Mouse (Mus musculus): Measurements from ENCODE around the gene Ube4b. TPM values are rescaled to one million over a fixed set of nuclear protein-coding genes. Genes with fewer than 3 reads are reported as not detected.

Gene Ube4b
- total and polyA plus RNA-seq, 3 experiments, result 28.4 to 104 (median 71.0) TPM

DNA sequence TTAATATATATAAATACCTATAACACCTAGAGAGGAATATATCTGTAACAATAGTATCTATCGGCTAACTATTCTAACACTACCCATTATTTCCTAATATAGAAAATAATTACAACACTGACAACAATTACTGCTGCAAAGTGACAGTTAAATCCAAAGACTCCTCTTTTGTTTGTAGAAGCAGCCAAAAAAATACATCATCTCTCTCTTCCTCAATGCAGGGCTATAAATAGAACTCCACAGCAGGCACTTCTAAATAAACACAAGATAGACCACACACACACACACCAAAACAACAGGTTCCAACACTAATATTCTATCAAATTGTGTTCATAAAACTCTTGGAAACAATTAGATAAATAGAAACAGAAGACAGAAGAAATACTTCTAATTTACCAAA lies 140.9 kb downstream of the Ube4b start:
- Histone ChIP-seq H3K4me3 (ENCODE audit: control insufficient read depth in 1 of 2, insufficient read depth in 1 of 2, low read depth in 2 of 2, low read length in 2 of 2) (no peak overlapping the region), H3K9me3 (replicated peaks; ENCODE audit: insufficient read depth, low read length) (no peaks in the 10 kb centered on the region), H3K27ac (ENCODE audit: control insufficient read depth, low read depth, low read length) (no peak overlapping the region), H3K4me1 (ENCODE audit: control insufficient read depth in 1 of 2, insufficient read depth in 2 of 2, low read length in 2 of 2) (peaks cover 0 to 2% of the 10 kb centered on the region in 2 experiments; a peak in 1 of 4 replicates), H3K9ac (ENCODE audit: control insufficient read depth, low read depth, low read length, poor library complexity, severe bottlenecking) (no peak overlapping the region), H3K27me3 (ENCODE audit: control insufficient read depth in 1 of 2, insufficient read depth in 2 of 2, low read length in 2 of 2) (no peaks in the 10 kb centered on the region), H3K36me3 (ENCODE audit: control insufficient read depth in 1 of 2, insufficient read depth in 2 of 2, low read length in 2 of 2) (peaks cover 0 to 2% of the 10 kb centered on the region in 2 experiments; a peak in 2 of 4 replicates), H3K79me2 (ENCODE audit: control insufficient read depth, insufficient read depth, low read length, poor library complexity) (no peaks in the 10 kb centered on the region)
- no peak for DNase-seq (ENCODE audit: low read depth, low spot score)
- no peak for TF ChIP-seq TAL1 (IDR thresholded peaks at IDR 0.05; ENCODE audit: low read length)
- no peak for TF ChIP-seq MYB (IDR thresholded peaks at IDR 0.05; ENCODE audit: low read depth, low read length)
- no peak for TF ChIP-seq POLR2AphosphoS2 (IDR thresholded peaks at IDR 0.05; ENCODE audit: low read length)
- TF ChIP-seq JUND (IDR thresholded peaks at IDR 0.05; ENCODE audit: low read depth, low read length), result no peak
- no peak for TF ChIP-seq GATA1 (IDR thresholded peaks at IDR 0.05; ENCODE audit: low read depth, low read length)
- TF ChIP-seq MAX (IDR thresholded peaks at IDR 0.05; ENCODE audit: low read length), result no peak
- no peak for TF ChIP-seq KAT2A (conservative IDR thresholded peaks at IDR 0.05; ENCODE audit: low read depth, low read length)
- no peak for TF ChIP-seq ETS1 (IDR thresholded peaks at IDR 0.05; ENCODE audit: low read depth, low read length)

DNA sequence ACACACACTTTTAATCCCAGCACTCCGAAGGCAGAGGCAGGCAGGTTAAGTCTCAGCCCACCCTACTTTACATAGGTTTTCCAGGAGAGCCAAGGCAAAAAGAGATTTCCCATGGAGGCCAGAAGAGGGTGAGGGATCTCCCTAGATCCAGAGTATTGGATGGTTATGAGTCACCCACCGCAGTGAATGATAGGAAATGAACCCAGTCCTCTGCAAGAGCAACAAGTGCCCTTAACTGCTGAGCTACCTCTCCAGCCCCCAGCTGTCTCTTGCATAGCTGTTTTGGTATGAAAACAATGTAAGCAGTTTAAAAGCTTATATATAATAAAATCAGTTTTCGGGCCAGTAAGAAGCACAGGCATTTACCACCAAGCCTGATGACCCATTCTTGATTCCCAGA lies 143.5 kb downstream of the Ube4b start:
- peaks cover 0 to 2% of the 10 kb centered on the region in 2 experiments; a peak in 2 of 4 replicates for H3K36me3 ChIP-seq (ENCODE audit: control insufficient read depth in 1 of 2, insufficient read depth in 2 of 2, low read length in 2 of 2)
- peaks cover 0 to 2% of the 10 kb centered on the region in 2 experiments; a peak in 1 of 4 replicates for H3K4me1 ChIP-seq (ENCODE audit: control insufficient read depth in 1 of 2, insufficient read depth in 2 of 2, low read length in 2 of 2)
- H3K4me3 ChIP-seq (ENCODE audit: control insufficient read depth in 1 of 2, insufficient read depth in 1 of 2, low read depth in 2 of 2, low read length in 2 of 2), result no peak overlapping the region
- H3K27me3 ChIP-seq (ENCODE audit: control insufficient read depth in 1 of 2, insufficient read depth in 2 of 2, low read length in 2 of 2), result no peaks in the 10 kb centered on the region
- TF ChIP-seq BHLHE40 (IDR thresholded peaks at IDR 0.05; ENCODE audit: borderline replicate concordance, low read depth, low read length), result no peak
- TF ChIP-seq NELFE (IDR thresholded peaks at IDR 0.05; ENCODE audit: low read depth, low read length), result no peak
- no peak for TF ChIP-seq SMC3 (IDR thresholded peaks at IDR 0.05; ENCODE audit: low read depth, low read length)
- no peak for TF ChIP-seq MYC (IDR thresholded peaks at IDR 0.05; ENCODE audit: low read depth, low read length)
- no peak for TF ChIP-seq MEF2A (IDR thresholded peaks at IDR 0.05; ENCODE audit: extremely low read depth, insufficient replicate concordance, low read depth, low read length, poor library complexity, severe bottlenecking)
- TF ChIP-seq JUND (IDR thresholded peaks at IDR 0.05; ENCODE audit: low read depth, low read length), result no peak
- no peak for TF ChIP-seq MAFK (IDR thresholded peaks at IDR 0.05; ENCODE audit: borderline replicate concordance, low read depth, low read length)
- no peak for TF ChIP-seq EP300 (IDR thresholded peaks at IDR 0.05; ENCODE audit: low read depth in 1 of 2, low read length in 2 of 2)
- no peak for TF ChIP-seq USF1 (IDR thresholded peaks at IDR 0.05; ENCODE audit: low read depth, low read length)
- no peak for TF ChIP-seq RCOR1 (IDR thresholded peaks at IDR 0.05; ENCODE audit: low read depth, low read length)
- no peak for TF ChIP-seq CHD2 (IDR thresholded peaks at IDR 0.05; ENCODE audit: low read length)
- no peaks in the 10 kb centered on the region for H3K9me3 ChIP-seq (replicated peaks; ENCODE audit: insufficient read depth, low read length)
- no peak for DNase-seq (ENCODE audit: low read depth, low spot score)
- H3K27ac ChIP-seq (ENCODE audit: control insufficient read depth, low read depth, low read length), result no peak overlapping the region
- H3K79me2 ChIP-seq (ENCODE audit: control insufficient read depth, insufficient read depth, low read length, poor library complexity), result no peaks in the 10 kb centered on the region; the same call in 1 of the 2 replicates
- no peak overlapping the region for H3K9ac ChIP-seq (ENCODE audit: control insufficient read depth, low read depth, low read length, poor library complexity, severe bottlenecking)

Data from MEL (cell line).